Mouse (Mus musculus) heart, adult 18-20 months (tissue): ENCODE data around the gene Ncapd3. TPM values are rescaled to one million over a fixed set of nuclear protein-coding genes. Genes with fewer than 3 reads are reported as not detected.

Experiments
- DNase-seq, 2 experiments: peaks; one replicate each; pipeline ENCODE4 v3.0.0; 2021 to 2022; ENCODE audit warnings: mixed read lengths in 1 of 2
- total RNA-seq, 2 experiments: library from RNA; stranded (reverse); gene quantifications; 2 replicates each; pipeline ENCODE4 v1.2.3; 2021

Gene Ncapd3
- total RNA-seq, 2 experiments from 2014 or later, result 8.9 to 11.3 TPM

GRCm38 (mm10) chr9:27043892-27044291, 13.9 kb downstream of the Ncapd3 start:
- DNase-seq, result no peak

GRCm38 (mm10) chr9:27049492-27049891, 19.5 kb downstream of the Ncapd3 start:
- DNase-seq, result no peak

- DNase-seq, result no peak
These were observed 28.4 kb downstream of the Ncapd3 start for GRCm38 (mm10) chr9:27058341-27058740.

- no peak for DNase-seq
These were observed 40.9 kb downstream of the Ncapd3 start for GRCm38 (mm10) chr9:27070895-27071294.

GRCm38 (mm10) chr9:27074677-27075076, 44.7 kb downstream of the Ncapd3 start:
- DNase-seq, result no peak

GRCm38 (mm10) chr9:27075812-27076211, 45.8 kb downstream of the Ncapd3 start:
- no peak for DNase-seq

- no peak for DNase-seq
These were observed 56.3 kb downstream of the Ncapd3 start for GRCm38 (mm10) chr9:27086256-27086655.

GRCm38 (mm10) chr9:27087402-27087801, 57.4 kb downstream of the Ncapd3 start:
- no peak for DNase-seq

GRCm38 (mm10) chr9:27090134-27090533, 60.2 kb downstream of the Ncapd3 start:
- DNase-seq, result no peak

GRCm38 (mm10) chr9:27090801-27091775, 61.1 kb downstream of the Ncapd3 start:
- no peak for DNase-seq

GRCm38 (mm10) chr9:27092916-27093315, 62.9 kb downstream of the Ncapd3 start:
- DNase-seq, result no peak

GRCm38 (mm10) chr9:27098092-27098491, 68.1 kb downstream of the Ncapd3 start:
- DNase-seq, result peak in 1 of 2 experiments; percentile 39

- no peak for DNase-seq
These were observed 68.6 kb downstream of the Ncapd3 start for GRCm38 (mm10) chr9:27098557-27098956.

- DNase-seq, result no peak
These were observed 69.5 kb downstream of the Ncapd3 start for GRCm38 (mm10) chr9:27099474-27099873.

GRCm38 (mm10) chr9:27101466-27101865, 71.5 kb downstream of the Ncapd3 start:
- no peak for DNase-seq

GRCm38 (mm10) chr9:27106081-27106480, 76.1 kb downstream of the Ncapd3 start:
- DNase-seq, result peak; percentile 46 to 73

- DNase-seq, result peak in 1 of 2 experiments; percentile 60
These were observed 78.5 kb downstream of the Ncapd3 start for GRCm38 (mm10) chr9:27108451-27108850.

- peak; percentile 83 to 93 for DNase-seq
These were observed 79.8 kb downstream of the Ncapd3 start for GRCm38 (mm10) chr9:27109533-27110514.

- peak in 1 of 2 experiments; percentile 79 for DNase-seq
These were observed 80.7 kb downstream of the Ncapd3 start for GRCm38 (mm10) chr9:27110681-27111080.

GRCm38 (mm10) chr9:27111756-27112155, 81.8 kb downstream of the Ncapd3 start:
- no peak for DNase-seq

GRCm38 (mm10) chr9:27121254-27121653, 91.3 kb downstream of the Ncapd3 start:
- DNase-seq, result peak in 1 of 2 experiments; percentile 25

GRCm38 (mm10) chr9:27122076-27122475, 92.1 kb downstream of the Ncapd3 start:
- DNase-seq, result no peak
